Mouse (Mus musculus) liver, adult 2 months (tissue): ENCODE measurements around the gene Gm6096. TPM values are rescaled to one million over a fixed set of nuclear protein-coding genes. Genes with fewer than 3 reads are reported as not detected.
"Not testable (repeated sequence)": the region's sequence is repeated elsewhere in the genome, so short reads cannot be mapped to it uniquely, and the experiment has no call there.

Experiments used
- DNase-seq: peaks from one replicate; pipeline ENCODE4 v3.0.0-alpha.2; 2011; ENCODE audit warnings: low read depth, low spot score; ENCODE audit errors: extremely low read depth
- H3K27ac ChIP-seq: fragments of 200-500 bp; replicated peaks from 2 replicates; pipeline ENCODE4 v1.5.1; 2012; ENCODE audit warnings: low read depth, mild to moderate bottlenecking, control low read depth, inconsistent platforms, low read length; ENCODE audit not compliant: insufficient read depth
- H3K27me3 ChIP-seq: fragments of 200-500 bp; 2 replicates; pipeline ENCODE4 v1.6.1; 2012; ENCODE audit warnings: mild to moderate bottlenecking, moderate library complexity, low read length, inconsistent platforms; ENCODE audit not compliant: control insufficient read depth, insufficient read depth
- H3K36me3 ChIP-seq: fragments of 200-500 bp; 2 replicates; pipeline ENCODE4 v1.6.1; 2012; ENCODE audit warnings: low read length, inconsistent platforms; ENCODE audit not compliant: control insufficient read depth, insufficient read depth
- H3K4me1 ChIP-seq: fragments of 200-500 bp; 2 replicates; pipeline ENCODE4 v1.6.1; 2011; ENCODE audit warnings: low read length; ENCODE audit not compliant: control insufficient read depth, insufficient read depth
- H3K4me3 ChIP-seq: fragments of 200-500 bp; 2 replicates; pipeline ENCODE4 v1.5.1; 2011; ENCODE audit warnings: low read depth, mild to moderate bottlenecking, control low read depth, low read length, moderate library complexity; ENCODE audit not compliant: insufficient read depth
- H3K79me2 ChIP-seq: fragments of 200-500 bp; 2 replicates; pipeline ENCODE4 v1.6.1; 2012; ENCODE audit warnings: inconsistent platforms, mild to moderate bottlenecking, low read length, moderate library complexity; ENCODE audit not compliant: control insufficient read depth, insufficient read depth
- H3K9ac ChIP-seq: fragments of 200-500 bp; 2 replicates; pipeline ENCODE4 v1.6.1; 2012; ENCODE audit warnings: low read depth, mild to moderate bottlenecking, control low read depth, inconsistent platforms, low read length
- CTCF ChIP-seq: fragments of 200-500 bp; IDR thresholded peaks from 2 replicates; pipeline ENCODE4 v1.5.1; 2011; ENCODE audit warnings: low read depth, low read length, control low read depth
- POLR2A ChIP-seq: fragments of 200-500 bp; IDR thresholded peaks from 2 replicates; pipeline ENCODE4 v1.6.1; 2011; ENCODE audit warnings: low read length, control low read depth; ENCODE audit not compliant: insufficient read depth; ENCODE audit errors: extremely low read depth
- WGBS: fragments of 180-500 bp; shearing (Covaris S2); methylation state at CpG from one replicate; pipeline ENCODE4 v1.1.7; 2018; 5-methylcytosine and 5-hydroxymethylcytosine counted together
- polyA plus RNA-seq: library from polyadenylated mRNA; depleted of rRNA; stranded (reverse); fragments of >200 nt; gene quantifications from 2 replicates; pipeline ENCODE4 v1.2.3, GENCODE M21; 2012; rRNA removed
- total RNA-seq: library from RNA; depleted of rRNA; stranded (reverse); fragments of >200 nt; gene quantifications from 2 replicates; pipeline ENCODE4 v1.2.3, GENCODE M21; 2014; rRNA removed

The Gm6096 gene
- not detected in 2 replicates for total RNA-seq
- polyA plus RNA-seq: not detected in 2 replicates

GRCm38 (mm10) chr7:34250738-34251137 is at the start of gene Gm6096:
TSS of gene Gm6096 (plus strand) at chr7:34251038.
- TF ChIP-seq CTCF (no peak), POLR2A (no peak)
- Histone ChIP-seq H3K79me2 (no peaks in the 10 kb centered on the region; the same call in 1 of the 2 replicates), H3K36me3 (peaks cover 62% of the 10 kb centered on the region), H3K27ac (no peak within 1 kb of the TSS), H3K27me3 (no peaks in the 10 kb centered on the region), H3K9ac (no peak within 1 kb of the TSS), H3K4me3 (no peak within 1 kb of the TSS), H3K4me1 (no peaks in the 10 kb centered on the region)
- no peak for DNase-seq
- 95% methylated on average over 7 of the region's 7 CpGs for WGBS

GRCm38 (mm10) chr7:34202147-34202546 is 48.7 kb upstream of the Gm6096 start:
- not testable (repeated sequence) for H3K79me2 ChIP-seq, H3K4me3 ChIP-seq, DNase-seq, H3K4me1 ChIP-seq, H3K27me3 ChIP-seq, H3K9ac ChIP-seq, H3K27ac ChIP-seq
- H3K36me3 ChIP-seq: peaks cover 45% of the 10 kb centered on the region
- WGBS: 94% methylated on average over 10 of the region's 10 CpGs

DNA sequence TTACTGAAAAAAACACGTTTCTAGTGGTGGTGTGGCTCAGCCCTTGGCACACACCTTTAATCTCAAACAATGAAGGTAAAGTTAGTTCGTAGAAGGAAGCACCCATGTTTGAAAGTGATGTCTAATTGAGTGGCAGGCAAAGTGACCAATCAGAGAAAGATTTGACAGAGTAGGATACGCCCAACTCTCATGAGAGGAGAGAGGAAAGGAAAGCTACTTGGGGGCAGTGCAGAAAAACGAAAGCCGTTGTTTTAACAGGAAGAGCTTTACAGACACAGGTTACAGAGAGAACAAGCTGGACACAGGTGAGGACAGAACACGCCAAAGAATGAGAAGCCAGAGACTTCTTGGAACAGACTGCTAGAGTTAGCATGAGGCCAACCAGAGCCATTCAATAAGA is 44.5 kb upstream of the Gm6096 start:
- no peak overlapping the region for H3K4me3 ChIP-seq
- TF ChIP-seq CTCF: no peak
- TF ChIP-seq POLR2A: no peak
- no peaks in the 10 kb centered on the region; the same call in 1 of the 2 replicates for H3K4me1 ChIP-seq
- H3K27me3 ChIP-seq: no peaks in the 10 kb centered on the region
- H3K36me3 ChIP-seq: peaks cover 71% of the 10 kb centered on the region
- no peak overlapping the region for H3K9ac ChIP-seq
- WGBS: 95% methylated on average over 6 of the region's 6 CpGs
- no peak overlapping the region for H3K27ac ChIP-seq
- no peaks in the 10 kb centered on the region for H3K79me2 ChIP-seq
- no peak for DNase-seq

GRCm38 (mm10) chr7:34208027-34208745 is 42.7 kb upstream of the Gm6096 start:
- no peaks in the 10 kb centered on the region; the same call in 1 of the 2 replicates for H3K4me1 ChIP-seq
- no peak overlapping the region for H3K9ac ChIP-seq
- H3K4me3 ChIP-seq: no peak overlapping the region
- no peaks in the 10 kb centered on the region for H3K79me2 ChIP-seq
- H3K36me3 ChIP-seq: peaks cover 62% of the 10 kb centered on the region
- TF ChIP-seq POLR2A (no peak), CTCF (peak; percentile 32; the same call in 1 of the 2 replicates)
- H3K27ac ChIP-seq: no peak overlapping the region
- H3K27me3 ChIP-seq: no peaks in the 10 kb centered on the region
- 89% methylated on average over 9 of the region's 9 CpGs for WGBS
- DNase-seq: no peak

- no peaks in the 10 kb centered on the region for H3K79me2 ChIP-seq
- WGBS: 81% methylated on average over 7 of the region's 7 CpGs
- no peak overlapping the region for H3K27ac ChIP-seq
- no peak for DNase-seq
- H3K9ac ChIP-seq: no peak overlapping the region
- peaks cover 14% of the 10 kb centered on the region for H3K4me1 ChIP-seq
- no peak overlapping the region for H3K4me3 ChIP-seq
- peaks cover 38% of the 10 kb centered on the region for H3K36me3 ChIP-seq
- TF ChIP-seq POLR2A: no peak
- no peak for TF ChIP-seq CTCF
- H3K27me3 ChIP-seq: no peaks in the 10 kb centered on the region
Observed at GRCm38 (mm10) chr7:34213281-34213680, 37.6 kb upstream of the Gm6096 start.

GRCm38 (mm10) chr7:34214644-34215043 is 36.2 kb upstream of the Gm6096 start:
- 92% methylated on average over 8 of the region's 8 CpGs for WGBS

More at GRCm38 (mm10) chr7:34214644-34215043, 36.2 kb upstream of the Gm6096 start:
- Histone ChIP-seq H3K4me1 (peaks cover 14% of the 10 kb centered on the region), H3K79me2 (no peaks in the 10 kb centered on the region), H3K27ac (no peak overlapping the region), H3K4me3 (no peak overlapping the region), H3K36me3 (peaks cover 28% of the 10 kb centered on the region), H3K9ac (no peak overlapping the region), H3K27me3 (no peaks in the 10 kb centered on the region)
- no peak for TF ChIP-seq CTCF
- TF ChIP-seq POLR2A: no peak
- DNase-seq: no peak
